Mouse (Mus musculus): Measurements from ENCODE around the gene Tecpr1. TPM values are rescaled to one million over a fixed set of nuclear protein-coding genes. Genes with fewer than 3 reads are reported as not detected.

Tecpr1 gene
- polyA plus RNA-seq, 1 experiment from 2014 or later: 3.2 TPM

- Histone ChIP-seq H3K9me3 (replicated peaks) (no peaks in the 10 kb centered on the region), H3K4me1 (replicated peaks) (peaks cover 10% of the 10 kb centered on the region), H3K36me3 (peaks cover 48% of the 10 kb centered on the region), H3K9ac (no peak overlapping the region), H3K27ac (no peak overlapping the region), H3K4me2 (no peak overlapping the region), H3K27me3 (no peaks in the 10 kb centered on the region), H3K4me3 (replicated peaks) (no peak overlapping the region)
- 37% methylated on average over 5 of the region's 5 CpGs for WGBS (ENCODE audit: insufficient replicate concordance)
- DNase-seq (no peak), ATAC-seq (ENCODE audit: low read depth) (peak; percentile 55)
Observed at GRCm38 (mm10) chr5:144162080-144162812, 61.2 kb downstream of the Tecpr1 start.

GRCm38 (mm10) chr5:144159137-144159536 lies 64.3 kb downstream of the Tecpr1 start:
- Histone ChIP-seq H3K4me3 (replicated peaks) (no peak overlapping the region), H3K36me3 (peaks cover 34% of the 10 kb centered on the region), H3K4me2 (no peak overlapping the region), H3K4me1 (replicated peaks) (peaks cover 10% of the 10 kb centered on the region), H3K9ac (no peak overlapping the region), H3K27ac (no peak overlapping the region), H3K9me3 (replicated peaks) (no peaks in the 10 kb centered on the region), H3K27me3 (no peaks in the 10 kb centered on the region)
- ATAC-seq (ENCODE audit: low read depth) (no peak), DNase-seq (no peak)
- WGBS (ENCODE audit: insufficient replicate concordance): 83% methylated on average over 8 of the region's 8 CpGs

- DNase-seq (no peak), ATAC-seq (ENCODE audit: low read depth) (no peak)
- no peak overlapping the region for H3K4me2 ChIP-seq
- H3K36me3 ChIP-seq: peaks cover 29% of the 10 kb centered on the region
- no peak overlapping the region for H3K9ac ChIP-seq
- H3K27ac ChIP-seq: no peak overlapping the region
- H3K9me3 ChIP-seq (replicated peaks): no peaks in the 10 kb centered on the region
- 64% methylated on average over 4 of the region's 4 CpGs for WGBS (ENCODE audit: insufficient replicate concordance)
- H3K4me3 ChIP-seq (replicated peaks): no peak overlapping the region
- H3K4me1 ChIP-seq (replicated peaks): peaks cover 10% of the 10 kb centered on the region
- no peaks in the 10 kb centered on the region for H3K27me3 ChIP-seq
Observed at GRCm38 (mm10) chr5:144158604-144159003, 64.8 kb downstream of the Tecpr1 start.

GRCm38 (mm10) chr5:144154528-144154927 lies 68.9 kb downstream of the Tecpr1 start:
- ATAC-seq (ENCODE audit: low read depth) (no peak), DNase-seq (peak; percentile 46)
- WGBS (ENCODE audit: insufficient replicate concordance): 41% methylated on average over 7 of the region's 7 CpGs
- H3K9me3 ChIP-seq (replicated peaks): no peaks in the 10 kb centered on the region
- no peak overlapping the region for H3K4me2 ChIP-seq
- no peak overlapping the region for H3K9ac ChIP-seq
- H3K27me3 ChIP-seq: no peaks in the 10 kb centered on the region
- H3K4me1 ChIP-seq (replicated peaks): no peaks in the 10 kb centered on the region
- peaks cover 34% of the 10 kb centered on the region for H3K36me3 ChIP-seq
- no peak overlapping the region for H3K4me3 ChIP-seq (replicated peaks)
- no peak overlapping the region for H3K27ac ChIP-seq

- no peaks in the 10 kb centered on the region for H3K27me3 ChIP-seq
- no peak for ATAC-seq (ENCODE audit: low read depth)
- H3K4me2 ChIP-seq: no peak overlapping the region
Observed at GRCm38 (mm10) chr5:144151270-144151669, 72.1 kb downstream of the Tecpr1 start.

GRCm38 (mm10) chr5:144149530-144149929 lies 73.9 kb downstream of the Tecpr1 start:
- Histone ChIP-seq H3K4me2 (no peak overlapping the region), H3K27ac (no peak overlapping the region), H3K4me1 (replicated peaks) (no peaks in the 10 kb centered on the region), H3K9ac (no peak overlapping the region), H3K36me3 (peaks cover 42% of the 10 kb centered on the region), H3K27me3 (no peaks in the 10 kb centered on the region), H3K9me3 (replicated peaks) (no peaks in the 10 kb centered on the region), H3K4me3 (replicated peaks) (no peak overlapping the region)
- no peak for DNase-seq
- WGBS (ENCODE audit: insufficient replicate concordance): 85% methylated on average over 4 of the region's 4 CpGs
- no peak for ATAC-seq (ENCODE audit: low read depth)

More at GRCm38 (mm10) chr5:144151270-144151669, 72.1 kb downstream of the Tecpr1 start:
- H3K4me1 ChIP-seq (replicated peaks): no peaks in the 10 kb centered on the region
- no peak overlapping the region for H3K27ac ChIP-seq
- no peak for DNase-seq
- H3K9me3 ChIP-seq (replicated peaks): no peaks in the 10 kb centered on the region
- no peak overlapping the region for H3K9ac ChIP-seq
- peaks cover 33% of the 10 kb centered on the region for H3K36me3 ChIP-seq
- H3K4me3 ChIP-seq (replicated peaks): no peak overlapping the region
- 73% methylated on average over 4 of the region's 4 CpGs for WGBS (ENCODE audit: insufficient replicate concordance)

GRCm38 (mm10) chr5:144146898-144147297 lies 76.5 kb downstream of the Tecpr1 start:
- no peak for DNase-seq
- H3K27ac ChIP-seq: no peak overlapping the region
- no peak for ATAC-seq (ENCODE audit: low read depth)
- no peak overlapping the region for H3K4me2 ChIP-seq
- H3K9me3 ChIP-seq (replicated peaks): no peaks in the 10 kb centered on the region
- no peaks in the 10 kb centered on the region for H3K27me3 ChIP-seq
- H3K4me3 ChIP-seq (replicated peaks): no peak overlapping the region
- peaks cover 48% of the 10 kb centered on the region for H3K36me3 ChIP-seq
- no peaks in the 10 kb centered on the region for H3K4me1 ChIP-seq (replicated peaks)
- H3K9ac ChIP-seq: no peak overlapping the region

Other genes starting within 250 kb of the Tecpr1 start
- 48.8 and 58.1 TPM in 2 replicates for gene Ccz1, start 208.7 kb downstream of the Tecpr1 start, polyA plus RNA-seq (2015; fragmentation: Nextera tagmentation; extraction: Ambion mirVana)
- gene Ocm, start 196.9 kb downstream of the Tecpr1 start, polyA plus RNA-seq (2015; fragmentation: Nextera tagmentation; extraction: Ambion mirVana): not detected in 2 replicates
- 2.0 and 2.3 TPM in 2 replicates for gene Lmtk2, start 123.2 kb downstream of the Tecpr1 start, polyA plus RNA-seq (2015; fragmentation: Nextera tagmentation; extraction: Ambion mirVana)
- 0.41 and 0.65 TPM in 2 replicates for gene Bhlha15, start 33.3 kb downstream of the Tecpr1 start, polyA plus RNA-seq (2015; fragmentation: Nextera tagmentation; extraction: Ambion mirVana)
- 25.1 and 25.4 TPM in 2 replicates for gene Bri3, start 20.8 kb upstream of the Tecpr1 start, polyA plus RNA-seq (2015; fragmentation: Nextera tagmentation; extraction: Ambion mirVana)
- 3.7 and 4.7 TPM in 2 replicates for gene Baiap2l1, start 134.5 kb upstream of the Tecpr1 start, polyA plus RNA-seq (2015; fragmentation: Nextera tagmentation; extraction: Ambion mirVana)